Mouse (Mus musculus): Measurements from ENCODE around the gene Dlgap1.

The Dlgap1 gene

DNA sequence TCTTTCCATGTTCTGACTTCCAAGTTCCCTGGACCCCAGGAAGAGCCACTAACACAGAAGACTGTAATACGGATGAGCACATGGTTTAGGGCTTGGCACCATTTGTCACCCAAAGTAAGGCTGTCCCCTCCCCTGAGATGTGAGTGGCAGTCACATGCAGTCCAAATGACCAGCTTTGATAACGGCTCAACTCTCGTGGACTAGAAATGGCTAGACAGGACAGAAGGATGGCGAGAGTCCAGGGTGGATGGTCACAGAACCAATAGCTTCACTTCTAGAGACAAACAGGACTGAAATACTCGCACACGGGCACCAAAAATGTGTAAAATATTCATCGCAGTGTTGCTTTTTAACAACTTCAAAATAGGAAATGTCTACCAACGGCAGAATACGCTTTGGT, 657.5 kb downstream of the Dlgap1 start:
- no peak for DNase-seq (ENCODE audit: low spot score in 2 of 2)

- no peak for DNase-seq (ENCODE audit: low spot score in 2 of 2)
Observed at GRCm38 (mm10) chr17:70626925-70627324, 658.1 kb downstream of the Dlgap1 start.

DNA sequence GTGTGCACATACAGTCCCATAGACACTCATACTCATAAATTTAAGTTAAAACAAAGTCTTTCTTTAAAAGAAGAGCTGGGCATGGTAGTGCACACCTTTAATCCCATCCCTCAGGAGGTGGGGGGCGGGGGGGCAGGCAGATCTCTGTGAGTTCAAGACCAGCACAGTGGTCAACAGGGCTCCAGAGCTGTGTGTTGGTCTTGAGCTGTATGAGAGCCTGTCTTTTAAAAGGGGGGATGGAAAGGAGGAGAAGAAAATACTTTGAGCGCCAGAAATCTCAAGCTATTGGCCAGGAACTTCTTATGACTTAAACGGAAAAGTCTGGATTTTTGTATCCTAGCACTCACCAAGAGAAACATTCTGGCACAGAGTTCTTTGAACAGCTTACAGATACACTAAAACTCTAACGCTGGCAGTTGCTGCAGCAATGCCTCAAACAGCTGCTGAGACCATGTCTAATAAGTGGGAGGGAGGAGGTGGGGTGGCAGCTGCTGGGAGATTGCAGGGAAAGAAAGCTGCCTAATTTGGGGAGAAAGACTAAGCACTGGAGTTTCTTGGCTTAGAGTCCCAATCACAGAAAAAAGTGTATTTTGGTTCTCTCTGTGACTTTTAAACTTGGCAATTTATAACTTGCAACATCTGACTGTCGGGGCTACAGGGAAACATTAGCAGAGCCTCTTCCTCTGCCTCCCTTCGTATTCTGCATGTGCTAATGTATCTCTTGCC, 660.9 kb downstream of the Dlgap1 start:
- DNase-seq (ENCODE audit: low spot score in 2 of 2), result no peak

- DNase-seq (ENCODE audit: low spot score in 2 of 2), result peak; percentile 19 to 46
Observed at GRCm38 (mm10) chr17:70633181-70633944, 664.5 kb downstream of the Dlgap1 start.

DNA sequence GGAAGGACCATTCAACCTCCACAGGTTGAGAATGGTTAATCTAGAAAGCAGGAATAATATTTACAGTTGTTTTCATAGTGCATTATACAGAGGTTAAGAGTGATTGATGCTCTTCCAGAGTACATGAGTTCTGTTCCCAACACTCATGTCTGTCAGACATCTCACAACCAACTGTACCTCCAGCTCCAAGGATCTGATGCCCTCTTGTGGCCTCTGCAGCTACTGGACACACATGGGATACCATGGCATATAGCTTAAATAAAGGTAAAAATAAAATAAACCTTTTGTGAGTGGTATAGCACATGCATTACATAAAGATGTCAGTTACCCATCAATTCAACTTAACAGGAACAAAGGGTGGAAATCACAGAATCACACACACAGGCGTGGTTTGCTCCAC, 674.3 kb downstream of the Dlgap1 start:
- DNase-seq (ENCODE audit: low spot score in 2 of 2), result no peak

DNA sequence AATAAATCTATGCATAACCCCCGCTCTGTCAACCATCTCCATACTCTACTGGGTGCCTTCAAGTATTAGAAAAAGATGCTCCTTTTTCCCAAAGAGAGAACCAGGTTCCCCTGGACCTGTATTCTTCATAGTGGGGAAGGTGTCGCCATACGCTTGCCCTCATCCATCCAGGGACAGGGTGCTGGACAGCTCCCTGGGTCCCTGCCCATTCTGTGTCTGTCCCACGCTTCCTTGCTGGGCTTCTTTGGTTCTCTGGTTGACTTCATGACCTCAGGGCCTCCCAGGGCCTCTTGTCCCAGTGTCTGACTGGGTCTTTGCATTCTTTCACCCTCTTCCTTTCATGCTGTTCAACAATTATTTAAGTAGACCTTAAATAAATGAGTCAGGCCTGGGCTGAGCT, 677.8 kb downstream of the Dlgap1 start:
- DNase-seq (ENCODE audit: low spot score in 2 of 2), result no peak

DNA sequence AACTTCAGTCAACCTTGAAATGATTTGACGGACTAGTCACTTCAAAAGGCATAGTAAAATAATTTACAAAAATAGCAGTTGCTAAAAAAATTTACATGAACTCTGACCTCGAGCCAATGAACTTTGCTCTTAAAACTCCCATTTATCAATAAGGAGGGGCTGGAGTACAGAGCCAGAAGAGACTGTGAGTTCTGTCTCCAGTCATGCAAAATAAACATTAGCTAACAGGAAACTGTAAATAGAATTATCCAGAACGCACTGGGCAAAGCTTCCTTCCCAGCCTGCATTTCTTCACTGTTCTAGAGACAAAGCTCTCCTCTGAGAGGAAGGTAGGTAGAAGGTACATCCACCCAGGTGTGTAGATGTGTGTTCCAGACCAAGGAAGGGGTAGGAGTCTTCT, 692.5 kb downstream of the Dlgap1 start:
- DNase-seq (ENCODE audit: low spot score in 2 of 2), result no peak

DNA sequence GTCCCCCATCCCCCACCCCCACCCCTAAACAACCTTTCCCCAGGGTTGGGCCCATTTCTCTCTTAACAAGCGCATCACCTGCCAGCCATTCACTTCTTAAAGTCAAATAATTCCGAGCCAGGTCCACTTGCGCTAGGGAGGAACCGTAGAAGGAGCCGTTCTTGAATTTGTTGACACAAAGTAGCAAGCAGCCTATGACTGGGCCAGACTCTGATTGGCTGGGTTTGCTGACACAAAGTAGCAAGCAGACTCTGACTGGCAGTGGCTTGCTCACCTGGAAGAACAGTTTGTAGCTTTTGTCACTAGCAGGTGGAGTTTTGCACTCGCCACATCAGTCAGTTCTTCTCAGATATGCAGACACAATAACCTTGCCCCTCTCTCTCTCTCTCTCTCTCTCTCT, 695.1 kb downstream of the Dlgap1 start:
- peak in 1 of 2 experiments; percentile 17 for DNase-seq (ENCODE audit: low spot score in 2 of 2)

DNA sequence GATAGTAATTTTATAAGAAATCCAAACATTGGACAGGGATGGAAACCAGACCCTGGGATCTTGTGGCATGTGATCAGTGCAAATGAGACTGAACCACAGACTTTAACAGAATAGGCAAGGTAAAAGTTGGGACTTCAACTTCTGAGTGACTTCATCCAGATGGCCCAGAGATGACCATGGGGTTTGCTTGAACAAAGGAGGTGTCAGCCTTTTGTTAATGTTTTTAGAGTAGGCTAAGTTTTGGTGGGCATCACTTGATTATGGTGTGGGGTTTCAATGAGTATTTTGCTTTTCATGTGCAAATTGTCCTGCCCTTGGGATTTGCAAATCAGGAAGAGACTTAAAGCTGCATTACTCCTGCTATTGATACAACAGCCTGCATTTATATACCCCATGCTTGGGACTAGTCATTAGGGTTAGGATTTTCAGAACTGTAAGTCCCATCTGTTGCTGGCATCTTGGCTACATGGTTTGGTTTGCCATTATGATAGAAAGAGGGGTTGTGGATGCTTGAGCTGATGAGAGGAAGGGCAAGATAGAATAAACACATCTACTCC, 695.7 kb downstream of the Dlgap1 start:
- no peak for DNase-seq (ENCODE audit: low spot score in 2 of 2)

GRCm38 (mm10) chr17:70673985-70674384, 705.1 kb downstream of the Dlgap1 start:
- no peak for DNase-seq (ENCODE audit: low spot score in 2 of 2)

GRCm38 (mm10) chr17:70676522-70676921, 707.6 kb downstream of the Dlgap1 start:
- no peak for DNase-seq (ENCODE audit: low spot score in 2 of 2)

GRCm38 (mm10) chr17:70683561-70684167, 714.8 kb downstream of the Dlgap1 start:
- DNase-seq (ENCODE audit: low spot score in 2 of 2), result peak; percentile 63 to 65

- no peak for DNase-seq (ENCODE audit: low spot score in 2 of 2)
Observed at GRCm38 (mm10) chr17:70690174-70690573, 721.3 kb downstream of the Dlgap1 start.

GRCm38 (mm10) chr17:70690598-70690997, 721.7 kb downstream of the Dlgap1 start:
- DNase-seq (ENCODE audit: low spot score in 2 of 2), result no peak

- DNase-seq (ENCODE audit: low spot score in 2 of 2), result peak; percentile 71 to 75
Observed at GRCm38 (mm10) chr17:70706976-70707818, 738.3 kb downstream of the Dlgap1 start.

DNA sequence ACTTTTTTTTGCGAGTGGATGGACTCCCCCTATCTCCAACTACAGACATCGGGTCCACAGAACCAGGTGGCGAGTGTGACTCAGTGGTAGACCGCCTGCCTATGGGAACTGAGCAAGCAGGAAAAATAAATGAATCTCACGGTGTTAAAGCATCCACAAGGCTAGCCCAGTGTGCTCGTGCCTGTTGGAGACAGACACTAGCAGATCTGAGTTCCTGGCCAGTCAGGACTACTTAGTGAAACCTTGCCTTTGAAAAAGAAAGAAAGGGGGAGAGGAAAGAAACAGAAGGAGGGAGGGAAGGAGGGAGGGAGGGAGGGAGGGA, 738.9 kb downstream of the Dlgap1 start:
- DNase-seq (ENCODE audit: low spot score in 2 of 2), result no peak

GRCm38 (mm10) chr17:70709545-70709944, 740.7 kb downstream of the Dlgap1 start:
- no peak for DNase-seq (ENCODE audit: low spot score in 2 of 2)

- DNase-seq (ENCODE audit: low spot score in 2 of 2), result no peak
Observed at GRCm38 (mm10) chr17:70713470-70713869, 744.6 kb downstream of the Dlgap1 start.

DNA sequence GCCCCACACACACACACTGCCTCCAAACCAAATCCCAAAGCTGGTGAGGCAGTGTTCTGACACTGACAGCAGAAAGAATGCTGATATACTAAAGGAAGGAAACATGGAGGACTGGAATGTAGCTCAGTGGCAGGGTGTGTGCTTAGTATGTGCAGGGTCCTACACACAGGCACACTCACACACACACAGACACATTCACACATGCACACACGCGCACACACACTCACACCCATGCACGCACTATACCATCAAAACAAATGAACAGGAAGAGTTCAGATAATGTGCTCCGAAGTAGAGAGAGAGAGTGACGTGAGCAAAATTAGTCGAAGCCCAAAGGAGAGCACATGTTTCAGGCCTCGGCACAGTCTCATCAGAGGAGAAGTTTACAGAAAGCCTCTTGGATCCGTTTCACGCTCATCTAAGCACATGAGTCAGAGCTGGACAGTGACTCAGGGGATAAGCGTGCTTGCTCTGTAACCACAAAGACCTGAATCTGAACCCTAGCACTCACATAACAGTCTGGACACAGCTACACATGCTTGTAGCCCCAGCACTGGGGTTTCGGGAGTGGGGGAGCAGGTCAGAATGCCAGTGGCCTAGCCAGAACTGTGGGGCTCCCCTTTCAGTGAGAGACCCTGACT, 750.9 kb downstream of the Dlgap1 start:
- DNase-seq (ENCODE audit: low spot score in 2 of 2), result peak in 1 of 2 experiments; percentile 58

DNA sequence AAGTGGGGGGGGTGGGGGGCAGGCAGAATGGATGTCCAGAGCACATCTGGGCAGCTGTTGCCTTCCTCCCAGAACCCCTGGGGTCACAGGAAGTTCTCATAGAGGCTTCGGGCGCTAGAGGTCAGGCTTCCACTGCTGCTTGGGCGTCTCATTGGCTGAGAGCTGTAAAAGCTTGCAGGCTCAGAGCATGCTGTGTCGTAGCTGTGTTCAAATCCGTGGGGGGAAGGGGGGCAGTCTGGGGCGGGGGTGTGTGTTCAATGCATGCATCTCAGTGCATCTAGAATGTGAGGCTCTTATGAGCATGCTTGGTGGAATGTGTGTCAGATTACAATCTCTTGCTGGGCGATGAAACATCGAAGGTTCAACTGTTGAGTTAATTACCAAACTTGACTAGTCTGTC, 751.9 kb downstream of the Dlgap1 start:
- no peak for DNase-seq (ENCODE audit: low spot score in 2 of 2)

DNA sequence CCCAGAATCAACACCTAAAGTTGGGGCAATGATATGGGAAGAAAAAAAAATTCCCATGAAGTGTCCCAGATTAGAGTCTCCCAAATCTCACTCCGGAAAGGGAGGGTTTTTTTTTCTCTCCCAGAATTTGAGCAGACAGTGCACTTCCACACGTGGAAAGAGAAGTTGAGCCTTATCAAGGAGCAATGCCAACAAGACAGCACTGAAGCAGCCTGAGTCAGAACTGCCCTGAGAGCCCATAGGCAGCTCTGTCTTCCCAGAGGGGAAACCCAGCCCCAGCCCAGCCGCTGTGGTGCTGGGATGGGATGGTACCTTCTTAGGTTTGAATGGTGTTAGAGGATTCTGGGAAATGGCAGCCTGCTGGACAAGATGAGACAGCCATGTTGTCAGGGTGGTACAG, 753.3 kb downstream of the Dlgap1 start:
- no peak for DNase-seq (ENCODE audit: low spot score in 2 of 2)

All from urinary bladder, adult 18-20 months (tissue).